Mouse (Mus musculus) lung, embryonic 14.5 days (tissue): Measurements from ENCODE around the gene Hist1h4i. TPM values are rescaled to one million over a fixed set of nuclear protein-coding genes. Genes with fewer than 3 reads are reported as not detected.
A peak's percentile ranks its signal among the peaks of the same experiment; 100 is the strongest.

ENCODE experiments used
- ATAC-seq: fragments of 200-750 bp; cut with Nextera tagmentation; 2 replicates; pipeline ENCODE4 v1.8.0; 2017; ENCODE audit warnings: mild to moderate bottlenecking, moderate TSS enrichment, moderate library complexity; ENCODE audit not compliant: insufficient read depth
- DNase-seq: peaks from one replicate; pipeline ENCODE4 v3.0.0-alpha.2; 2015
- H3K27ac ChIP-seq: fragments of 300-500 bp; sonication (generic); 2 replicates; pipeline ENCODE4 v1.5.1; 2014; ENCODE audit warnings: low read depth, mild to moderate bottlenecking, moderate library complexity
- H3K27me3 ChIP-seq: fragments of 300-500 bp; sonication (generic); 2 replicates; pipeline ENCODE4 v1.6.1; 2014; ENCODE audit warnings: low read length, control low read depth; ENCODE audit not compliant: insufficient read depth
- H3K36me3 ChIP-seq: fragments of 300-500 bp; sonication (generic); 2 replicates; pipeline ENCODE4 v1.6.1; 2014; ENCODE audit warnings: control low read depth; ENCODE audit not compliant: insufficient read depth
- H3K4me1 ChIP-seq: fragments of 300-500 bp; sonication (generic); 2 replicates; pipeline ENCODE4 v1.6.1; 2014; ENCODE audit warnings: antibody characterized with exemption, control low read depth; ENCODE audit not compliant: insufficient read depth
- H3K4me2 ChIP-seq: fragments of 300-500 bp; sonication (generic); 2 replicates; pipeline ENCODE4 v1.6.1; 2014; ENCODE audit warnings: mild to moderate bottlenecking
- H3K4me3 ChIP-seq: fragments of 300-500 bp; sonication (generic); 2 replicates; pipeline ENCODE4 v1.5.1; 2014; ENCODE audit warnings: low read depth, low read length
- H3K9ac ChIP-seq: fragments of 300-500 bp; sonication (generic); 2 replicates; pipeline ENCODE4 v1.6.1; 2014
- H3K9me3 ChIP-seq: fragments of 300-500 bp; sonication (generic); 2 replicates; pipeline ENCODE4 v1.6.1; 2016; ENCODE audit warnings: low read depth, low read length, control low read depth
- CTCF ChIP-seq: IDR thresholded peaks from 2 replicates; pipeline ENCODE4 v1.5.1; 2016; ENCODE audit warnings: antibody characterized with exemption, low read depth
- WGBS: fragments of 180-500 bp; shearing (Covaris S2); extraction: QIAGEN DNeasy Blood & Tissue Kit; methylation state at CpG from one replicate; pipeline ENCODE4 v1.1.7; 2014; 5-methylcytosine and 5-hydroxymethylcytosine counted together
- polyA plus RNA-seq: library from polyadenylated mRNA; unstranded; fragments of >200 nt; fragmentation: Nextera tagmentation; extraction: Ambion mirVana; gene quantifications from 2 replicates; pipeline ENCODE4 v1.2.1, GENCODE M21; 2014

The Hist1h4i gene
- polyA plus RNA-seq, 1 experiment from 2014 or later = 26.4 TPM

GRCm38 (mm10) chr13:22015479-22016450 is 25.4 kb downstream of the Hist1h4i start:
- 12% methylated on average over 27 of the region's 27 CpGs for WGBS
- H3K9me3 ChIP-seq = no peaks in the 10 kb centered on the region
- no peaks in the 10 kb centered on the region for H3K36me3 ChIP-seq
- no peaks in the 10 kb centered on the region for H3K4me1 ChIP-seq
- peak overlapping the region; percentile 14; the same call in 1 of the 2 replicates for H3K4me3 ChIP-seq
- H3K27ac ChIP-seq = no peak overlapping the region
- H3K9ac ChIP-seq = no peak overlapping the region
- H3K27me3 ChIP-seq = peaks cover 30% of the 10 kb centered on the region
- peak; percentile 95 for DNase-seq
- peak; percentile 80 for ATAC-seq
- H3K4me2 ChIP-seq = peak overlapping the region; percentile 54
- no peak for TF ChIP-seq CTCF

GRCm38 (mm10) chr13:22014411-22014845 is 26.7 kb downstream of the Hist1h4i start:
- Histone ChIP-seq H3K27me3 (peaks cover 42% of the 10 kb centered on the region), H3K4me1 (no peaks in the 10 kb centered on the region), H3K27ac (no peak overlapping the region), H3K9ac (no peak overlapping the region), H3K36me3 (no peaks in the 10 kb centered on the region), H3K9me3 (no peaks in the 10 kb centered on the region), H3K4me3 (peak overlapping the region; percentile 23), H3K4me2 (peak overlapping the region; percentile 54)
- 10% methylated on average over 17 of the region's 17 CpGs for WGBS
- no peak for ATAC-seq
- DNase-seq = peak; percentile 43
- TF ChIP-seq CTCF = no peak

- no peak for ATAC-seq
- DNase-seq = peak; percentile 21
- Histone ChIP-seq H3K4me2 (peak overlapping the region; percentile 54), H3K9me3 (no peaks in the 10 kb centered on the region), H3K27ac (no peak overlapping the region), H3K9ac (no peak overlapping the region), H3K4me1 (no peaks in the 10 kb centered on the region), H3K27me3 (peaks cover 49% of the 10 kb centered on the region), H3K36me3 (no peaks in the 10 kb centered on the region), H3K4me3 (peak overlapping the region; percentile 23)
- no peak for TF ChIP-seq CTCF
- WGBS = 17% methylated on average over 13 of the region's 13 CpGs
Measured at GRCm38 (mm10) chr13:22013716-22014115, 27.4 kb downstream of the Hist1h4i start.

GRCm38 (mm10) chr13:22009642-22010041 is 31.5 kb downstream of the Hist1h4i start, which contains the start of gene Prss16:
Gene Prss16, minus strand, starts transcription at chr13:22009742.
- no peak for DNase-seq
- H3K4me3 ChIP-seq = no peak within 1 kb of the TSS
- no peak for TF ChIP-seq CTCF
- H3K9me3 ChIP-seq = no peaks in the 10 kb centered on the region
- WGBS = 41% methylated on average over 7 of the region's 7 CpGs
- H3K4me2 ChIP-seq = no peak within 1 kb of the TSS
- H3K27me3 ChIP-seq = peaks cover 71% of the 10 kb centered on the region
- H3K9ac ChIP-seq = no peak within 1 kb of the TSS
- ATAC-seq = no peak
- no peaks in the 10 kb centered on the region for H3K36me3 ChIP-seq
- no peak within 1 kb of the TSS for H3K27ac ChIP-seq
- H3K4me1 ChIP-seq = no peaks in the 10 kb centered on the region

GRCm38 (mm10) chr13:22008707-22009106 is 32.5 kb downstream of the Hist1h4i start:
- H3K4me2 ChIP-seq = no peak overlapping the region
- no peak for DNase-seq
- no peak overlapping the region for H3K27ac ChIP-seq
- no peak overlapping the region for H3K9ac ChIP-seq
- H3K4me1 ChIP-seq = no peaks in the 10 kb centered on the region
- 78% methylated on average over 3 of the region's 3 CpGs for WGBS
- no peak for ATAC-seq
- peaks cover 76% of the 10 kb centered on the region for H3K27me3 ChIP-seq
- H3K36me3 ChIP-seq = no peaks in the 10 kb centered on the region
- TF ChIP-seq CTCF = no peak
- no peak overlapping the region for H3K4me3 ChIP-seq
- H3K9me3 ChIP-seq = no peaks in the 10 kb centered on the region

GRCm38 (mm10) chr13:22007872-22008271 is 33.3 kb downstream of the Hist1h4i start:
- Histone ChIP-seq H3K4me1 (no peaks in the 10 kb centered on the region), H3K9ac (no peak overlapping the region), H3K4me3 (no peak overlapping the region), H3K36me3 (no peaks in the 10 kb centered on the region), H3K4me2 (no peak overlapping the region), H3K27ac (no peak overlapping the region), H3K27me3 (peaks cover 81% of the 10 kb centered on the region), H3K9me3 (no peaks in the 10 kb centered on the region)
- DNase-seq (no peak), ATAC-seq (no peak)
- TF ChIP-seq CTCF = no peak
- WGBS = 44% methylated on average over 7 of the region's 7 CpGs

GRCm38 (mm10) chr13:22007121-22007510 is 34.0 kb downstream of the Hist1h4i start:
- DNase-seq (no peak), ATAC-seq (0 out of 2 replicates have a peak, but pooled peaks have one; percentile 5)
- H3K9me3 ChIP-seq = no peaks in the 10 kb centered on the region
- 2% methylated on average over 18 of the region's 18 CpGs for WGBS
- no peaks in the 10 kb centered on the region for H3K36me3 ChIP-seq
- TF ChIP-seq CTCF = no peak
- H3K9ac ChIP-seq = no peak overlapping the region
- H3K27ac ChIP-seq = no peak overlapping the region
- peak overlapping the region; percentile 56 for H3K4me3 ChIP-seq
- peak overlapping the region; percentile 95 for H3K4me2 ChIP-seq
- H3K27me3 ChIP-seq = peaks cover 75% of the 10 kb centered on the region
- no peaks in the 10 kb centered on the region for H3K4me1 ChIP-seq
